Mouse (Mus musculus): ENCODE measurements at regions not wholly inside any gene's neighbourhood (a gene's known extent, or its start where the extent isn't known, plus 50 kb on each side); places are given as distances from the start of the nearest gene placed in this dataset.

- no peak for TF ChIP-seq CTCF (IDR thresholded peaks at IDR 0.05; ENCODE audit: low read depth, low read length)
- TF ChIP-seq POLR2A (IDR thresholded peaks at IDR 0.05; ENCODE audit: extremely low read depth, insufficient read depth, low read length), result no peak
Observed at GRCm38 (mm10) chr7:123573721-123574120, 73.5 kb upstream of the Zkscan2 start.
